Mouse (Mus musculus) neural tube, embryonic 15.5 days (tissue): ENCODE measurements around the gene Gm27027. TPM values are rescaled to one million over a fixed set of nuclear protein-coding genes. Genes with fewer than 3 reads are reported as not detected.

Experiments
- ATAC-seq: fragments of 200-750 bp; cut with Nextera tagmentation; 2 replicates; pipeline ENCODE4 v1.8.0; 2017; ENCODE audit warnings: mild to moderate bottlenecking, moderate TSS enrichment, moderate library complexity; ENCODE audit not compliant: low FRiP score
- H3K27ac ChIP-seq: fragments of 300-500 bp; sonication (generic); replicated peaks from 2 replicates; pipeline ENCODE4 v1.5.1; 2015; ENCODE audit warnings: mild to moderate bottlenecking, inconsistent platforms
- H3K27me3 ChIP-seq: fragments of 300-500 bp; sonication (generic); replicated peaks from 2 replicates; pipeline ENCODE4 v1.6.1; 2015; ENCODE audit warnings: inconsistent platforms
- H3K36me3 ChIP-seq: fragments of 300-500 bp; sonication (generic); 2 replicates; pipeline ENCODE4 v1.6.1; 2015; ENCODE audit warnings: inconsistent platforms
- H3K4me1 ChIP-seq: fragments of 300-500 bp; sonication (generic); 2 replicates; pipeline ENCODE4 v1.6.1; 2015; ENCODE audit warnings: inconsistent platforms
- H3K4me2 ChIP-seq: fragments of 300-500 bp; sonication (generic); 2 replicates; pipeline ENCODE4 v1.6.1; 2015; ENCODE audit warnings: inconsistent platforms, mild to moderate bottlenecking, moderate library complexity
- H3K4me3 ChIP-seq: fragments of 300-500 bp; sonication (generic); replicated peaks from 2 replicates; pipeline ENCODE4 v1.5.1; 2015; ENCODE audit warnings: mild to moderate bottlenecking, inconsistent platforms
- H3K9ac ChIP-seq: fragments of 300-500 bp; sonication (generic); replicated peaks from 2 replicates; pipeline ENCODE4 v1.6.1; 2015; ENCODE audit warnings: mild to moderate bottlenecking, inconsistent platforms
- H3K9me3 ChIP-seq: fragments of 300-500 bp; sonication (generic); replicated peaks from 2 replicates; pipeline ENCODE4 v1.6.1; 2016; ENCODE audit warnings: inconsistent platforms
- WGBS: fragments of 180-500 bp; shearing (Covaris S2); methylation state at CpG from one replicate; pipeline ENCODE4 v1.1.7; 2015; ENCODE audit warnings: mixed read lengths; 5-methylcytosine and 5-hydroxymethylcytosine counted together
- polyA plus RNA-seq: library from polyadenylated mRNA; unstranded; fragments of >200 nt; fragmentation: Nextera tagmentation; extraction: Ambion mirVana; gene quantifications from 2 replicates; pipeline ENCODE4 v1.2.1, GENCODE M21; 2015

Gene Gm27027
- polyA plus RNA-seq, 1 experiment from 2014 or later, result not detected

DNA sequence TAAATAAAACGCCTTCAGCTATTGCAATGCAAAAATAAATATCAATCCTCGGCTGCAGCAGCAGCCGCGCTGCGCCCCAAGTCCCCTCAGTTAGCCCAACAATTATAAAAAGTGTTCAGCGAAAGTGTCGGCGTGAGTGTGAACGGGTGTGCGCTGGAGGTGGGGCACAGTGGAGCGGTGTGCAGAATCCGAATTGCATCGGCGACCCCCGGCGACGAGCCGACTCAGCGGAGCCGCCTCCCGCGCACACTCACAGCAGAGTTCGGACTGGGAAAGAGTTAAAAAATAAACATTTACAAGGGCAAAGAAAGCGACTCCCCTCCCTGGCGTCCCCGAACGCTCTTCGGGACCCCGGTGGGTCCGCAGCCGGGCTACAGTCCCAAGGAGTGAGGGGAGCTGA lies 40.3 kb downstream of the Gm27027 start:
- Histone ChIP-seq H3K36me3 (no peaks in the 10 kb centered on the region), H3K9me3 (no peaks in the 10 kb centered on the region), H3K27ac (peak overlapping the region; percentile 88), H3K4me1 (peaks cover 42% of the 10 kb centered on the region), H3K4me2 (peak overlapping the region; percentile 84), H3K27me3 (peaks cover 26% of the 10 kb centered on the region), H3K9ac (peak overlapping the region; percentile 75), H3K4me3 (peak overlapping the region; percentile 69)
- under 1% methylated on average over 31 of the region's 31 CpGs for WGBS
- 0 out of 2 replicates have a peak, but pooled peaks have one; percentile 33 for ATAC-seq

DNA sequence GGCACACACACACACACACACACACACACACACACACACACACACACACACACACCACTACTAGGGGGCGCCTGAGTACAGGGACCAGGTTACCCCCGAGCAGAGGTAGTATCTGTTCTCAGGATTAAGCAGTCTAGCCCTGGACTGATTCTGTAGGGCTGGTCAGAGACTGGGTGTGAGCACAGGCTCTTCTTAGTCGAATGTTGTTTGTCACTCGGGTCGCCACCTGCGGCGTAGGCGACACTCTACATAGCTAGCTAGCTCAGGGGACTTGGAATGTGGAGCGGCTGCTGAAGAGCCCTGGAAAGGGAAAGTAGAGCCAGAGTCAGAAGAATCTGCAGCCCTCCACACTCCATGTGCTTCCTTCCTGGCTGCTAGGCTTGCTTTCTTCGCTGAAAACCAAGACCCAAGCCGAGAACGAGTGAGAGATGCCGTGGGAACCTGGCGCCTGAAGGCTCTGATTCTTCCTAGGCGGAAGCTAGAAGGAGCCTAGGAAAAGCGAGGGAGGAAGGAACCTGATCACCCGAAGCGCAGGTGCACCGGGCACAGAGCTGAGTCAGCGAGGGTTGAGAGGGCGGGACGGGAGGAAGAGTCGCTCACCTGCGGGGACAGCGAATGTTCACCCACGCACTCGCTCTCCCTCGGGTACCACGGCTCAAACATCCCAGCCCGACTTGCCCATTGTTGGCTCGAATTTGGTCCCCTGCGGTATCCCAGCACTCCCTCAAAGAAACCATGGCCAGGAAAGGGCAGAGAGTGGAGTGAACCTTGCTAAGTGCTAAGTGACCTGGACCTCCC lies 41.2 kb downstream of the Gm27027 start:
- Histone ChIP-seq H3K4me3 (peak overlapping the region; percentile 69), H3K9ac (peak overlapping the region; percentile 75), H3K4me2 (peak overlapping the region; percentile 84), H3K27me3 (peaks cover 26% of the 10 kb centered on the region), H3K9me3 (no peaks in the 10 kb centered on the region), H3K4me1 (peaks cover 42% of the 10 kb centered on the region), H3K27ac (peak overlapping the region; percentile 65; the same call in 1 of the 2 replicates), H3K36me3 (no peaks in the 10 kb centered on the region)
- WGBS, result under 1% methylated on average over 31 of the region's 32 CpGs
- ATAC-seq, result no peak

DNA sequence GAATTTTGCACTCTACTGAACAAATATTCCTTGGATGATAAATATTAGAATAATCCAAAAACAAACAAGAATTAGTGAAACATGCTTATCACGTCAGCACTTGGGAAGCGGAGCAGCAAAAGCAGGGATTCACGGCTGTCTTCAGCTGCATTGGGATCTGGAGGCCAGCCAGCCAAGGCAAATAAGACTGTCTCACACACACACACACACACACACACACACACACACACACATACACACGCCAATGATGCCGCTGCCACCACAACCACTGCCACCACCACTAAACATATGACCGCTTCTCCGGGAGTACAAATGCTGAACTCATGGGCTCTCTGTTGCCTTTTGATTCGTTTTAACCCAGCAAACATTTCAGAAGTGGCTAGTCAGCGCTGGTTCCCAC lies 42.4 kb downstream of the Gm27027 start:
- H3K27ac ChIP-seq, result no peak overlapping the region
- peaks cover 26% of the 10 kb centered on the region for H3K27me3 ChIP-seq
- H3K4me1 ChIP-seq, result peaks cover 42% of the 10 kb centered on the region
- no peak overlapping the region for H3K9ac ChIP-seq
- no peaks in the 10 kb centered on the region for H3K36me3 ChIP-seq
- no peak for ATAC-seq
- 75% methylated on average over 9 of the region's 9 CpGs for WGBS
- H3K4me2 ChIP-seq, result peak overlapping the region; percentile 84
- H3K4me3 ChIP-seq, result peak overlapping the region; percentile 69; the same call in 1 of the 2 replicates
- H3K9me3 ChIP-seq, result no peaks in the 10 kb centered on the region

DNA sequence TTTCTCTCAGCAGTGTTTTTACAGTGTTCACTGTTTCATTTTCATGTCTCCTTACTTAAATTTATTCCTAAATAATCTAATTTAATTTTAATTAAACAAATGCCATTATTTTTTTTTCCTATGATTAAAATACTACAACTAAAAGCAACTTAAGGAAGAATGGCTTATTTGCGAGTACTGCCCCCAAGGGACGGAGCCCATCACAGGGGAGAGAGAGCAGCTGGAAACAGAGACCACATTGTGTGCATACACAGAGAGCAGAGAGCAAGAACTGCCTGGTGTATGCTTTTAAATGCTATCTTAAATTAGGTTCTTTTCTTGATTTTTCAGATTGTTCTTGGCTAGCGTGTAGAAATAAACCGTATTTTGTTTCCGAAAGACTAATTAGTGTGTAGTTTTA lies 49.2 kb downstream of the Gm27027 start:
- peaks cover 5% of the 10 kb centered on the region; the same call in 1 of the 2 replicates for H3K27me3 ChIP-seq
- no peak for ATAC-seq
- H3K4me2 ChIP-seq, result no peak overlapping the region
- H3K4me1 ChIP-seq, result peaks cover 2% of the 10 kb centered on the region; the same call in 1 of the 2 replicates
- H3K9ac ChIP-seq, result no peak overlapping the region
- H3K9me3 ChIP-seq, result no peaks in the 10 kb centered on the region
- no peak overlapping the region for H3K27ac ChIP-seq
- 47% methylated on average over 5 of the region's 5 CpGs for WGBS
- no peaks in the 10 kb centered on the region for H3K36me3 ChIP-seq
- no peak overlapping the region for H3K4me3 ChIP-seq

DNA sequence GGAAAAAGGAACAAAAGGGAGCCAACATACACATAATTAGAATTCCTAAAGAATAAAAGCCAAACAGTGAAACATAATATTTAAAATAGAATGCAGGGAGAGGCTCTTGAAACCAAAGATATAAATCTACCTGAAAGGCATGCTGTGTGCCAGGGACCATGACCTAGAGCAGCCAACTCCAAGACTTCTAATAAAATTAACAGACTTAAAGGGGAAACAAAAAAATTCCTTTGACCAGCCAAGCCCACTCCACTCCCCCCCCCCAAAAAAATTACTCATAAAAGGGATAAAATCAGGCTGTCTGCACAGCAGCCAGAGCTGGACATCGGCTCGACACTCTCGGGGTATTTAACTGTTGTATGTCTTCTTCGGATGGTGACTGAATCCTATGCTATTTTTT lies 51.3 kb downstream of the Gm27027 start:
- 94% methylated on average over 4 of the region's 4 CpGs for WGBS
- no peaks in the 10 kb centered on the region for H3K27me3 ChIP-seq
- H3K27ac ChIP-seq, result no peak overlapping the region
- no peak overlapping the region for H3K4me3 ChIP-seq
- no peak for ATAC-seq
- H3K9me3 ChIP-seq, result no peaks in the 10 kb centered on the region
- H3K4me1 ChIP-seq, result peaks cover 6% of the 10 kb centered on the region; the same call in 1 of the 2 replicates
- H3K36me3 ChIP-seq, result no peaks in the 10 kb centered on the region
- no peak overlapping the region for H3K9ac ChIP-seq
- H3K4me2 ChIP-seq, result no peak overlapping the region

DNA sequence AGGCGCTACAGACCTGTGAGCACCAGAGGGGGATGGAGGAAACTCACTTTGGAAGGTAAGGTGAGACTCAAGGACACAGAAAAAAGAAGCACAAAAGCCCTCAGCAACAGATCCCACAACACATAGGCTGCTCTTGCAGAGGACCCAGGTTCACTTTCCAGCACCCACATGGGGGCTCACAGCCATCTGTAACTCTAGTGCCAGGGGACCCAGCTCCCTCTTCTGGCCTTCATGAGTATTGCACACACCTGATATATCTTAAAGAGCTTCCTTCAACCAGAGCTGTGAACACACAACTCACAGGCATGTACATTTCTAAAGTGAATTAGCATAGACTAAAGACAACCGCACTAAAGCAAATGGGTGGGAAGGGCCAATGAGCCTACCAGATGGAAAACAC lies 52.1 kb downstream of the Gm27027 start:
- Histone ChIP-seq H3K36me3 (no peaks in the 10 kb centered on the region), H3K4me1 (peaks cover 6% of the 10 kb centered on the region; the same call in 1 of the 2 replicates), H3K4me3 (no peak overlapping the region), H3K27ac (no peak overlapping the region), H3K27me3 (no peaks in the 10 kb centered on the region), H3K9ac (no peak overlapping the region), H3K9me3 (no peaks in the 10 kb centered on the region), H3K4me2 (no peak overlapping the region)
- no peak for ATAC-seq
- WGBS, result 92% methylated on average over 2 of the region's 2 CpGs

DNA sequence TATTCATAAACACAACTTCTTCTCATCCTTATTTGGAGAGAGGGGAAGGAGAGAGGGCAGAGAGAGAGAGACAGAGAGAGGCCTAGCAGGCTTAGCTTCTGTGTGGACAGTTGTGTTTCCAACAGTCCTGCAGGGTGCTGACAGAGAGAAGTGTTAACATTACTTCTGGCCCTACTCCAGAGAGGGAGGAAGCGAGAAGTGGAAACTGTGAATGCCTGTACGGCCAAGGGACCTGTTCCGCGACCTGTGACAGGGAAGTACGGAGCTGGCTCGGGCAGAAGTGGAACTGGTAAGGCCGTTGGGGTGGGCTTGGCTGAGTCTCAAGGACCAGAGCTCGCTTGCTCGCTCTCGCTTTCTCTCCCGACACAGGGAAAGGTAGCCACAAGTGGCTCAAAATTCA lies 54.5 kb downstream of the Gm27027 start:
- no peak overlapping the region for H3K4me3 ChIP-seq
- H3K4me1 ChIP-seq, result peaks cover 14% of the 10 kb centered on the region; the same call in 1 of the 2 replicates
- no peak for ATAC-seq
- H3K27ac ChIP-seq, result no peak overlapping the region
- no peak overlapping the region for H3K4me2 ChIP-seq
- H3K27me3 ChIP-seq, result no peaks in the 10 kb centered on the region
- no peak overlapping the region for H3K9ac ChIP-seq
- no peaks in the 10 kb centered on the region for H3K36me3 ChIP-seq
- 76% methylated on average over 11 of the region's 11 CpGs for WGBS
- no peaks in the 10 kb centered on the region for H3K9me3 ChIP-seq

DNA sequence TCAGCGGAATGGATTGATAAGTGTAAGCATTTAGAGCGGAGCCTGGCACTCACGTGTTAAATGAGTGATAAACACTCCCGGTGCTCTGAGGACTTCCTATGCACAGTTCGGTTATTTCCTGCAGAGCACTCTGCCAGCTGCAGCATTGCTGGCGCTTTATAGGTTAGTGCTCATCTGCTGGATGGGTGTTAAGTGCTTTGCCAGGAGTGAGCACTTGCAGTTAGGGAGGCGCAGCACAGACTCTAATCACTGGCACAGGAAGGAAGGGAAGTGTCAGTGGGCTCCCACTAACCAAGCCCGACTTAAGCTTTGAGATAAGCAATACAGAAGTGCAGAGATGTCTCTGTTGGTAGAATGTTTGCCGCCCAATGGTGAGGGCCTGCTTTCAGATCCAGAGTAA lies 57.6 kb downstream of the Gm27027 start:
- Histone ChIP-seq H3K4me2 (no peak overlapping the region), H3K27ac (peak overlapping the region; percentile 45; the same call in 1 of the 2 replicates), H3K4me1 (peaks cover 12% of the 10 kb centered on the region; the same call in 1 of the 2 replicates), H3K27me3 (no peaks in the 10 kb centered on the region), H3K36me3 (no peaks in the 10 kb centered on the region), H3K9ac (no peak overlapping the region), H3K4me3 (no peak overlapping the region), H3K9me3 (no peaks in the 10 kb centered on the region)
- WGBS, result 49% methylated on average over 9 of the region's 9 CpGs
- ATAC-seq, result peak; percentile 80

DNA sequence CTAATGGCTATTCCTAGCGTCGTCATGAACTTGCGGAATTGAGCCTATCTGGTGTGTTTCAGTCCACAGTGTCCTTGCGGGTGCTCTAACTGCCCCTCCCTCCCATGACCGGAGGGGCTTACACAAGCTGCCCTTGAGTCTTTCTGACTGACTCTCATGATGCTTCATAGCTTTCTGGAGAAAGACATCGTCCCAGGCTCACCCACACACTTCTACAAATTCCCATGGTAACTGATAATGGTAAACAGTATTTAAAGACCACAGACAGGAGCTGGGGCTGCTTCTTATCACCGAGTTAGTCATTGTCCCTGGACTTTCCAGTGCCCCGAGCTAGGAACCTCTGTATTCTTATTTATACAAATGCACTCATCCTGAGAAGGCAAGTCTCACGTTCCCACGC lies 67.3 kb downstream of the Gm27027 start:
- H3K4me1 ChIP-seq, result no peaks in the 10 kb centered on the region
- WGBS, result 85% methylated on average over 10 of the region's 10 CpGs
- H3K9me3 ChIP-seq, result no peaks in the 10 kb centered on the region
- no peak overlapping the region for H3K9ac ChIP-seq
- no peak overlapping the region for H3K4me3 ChIP-seq
- no peak overlapping the region for H3K27ac ChIP-seq
- H3K36me3 ChIP-seq, result no peaks in the 10 kb centered on the region
- H3K4me2 ChIP-seq, result no peak overlapping the region
- H3K27me3 ChIP-seq, result no peaks in the 10 kb centered on the region
- no peak for ATAC-seq

DNA sequence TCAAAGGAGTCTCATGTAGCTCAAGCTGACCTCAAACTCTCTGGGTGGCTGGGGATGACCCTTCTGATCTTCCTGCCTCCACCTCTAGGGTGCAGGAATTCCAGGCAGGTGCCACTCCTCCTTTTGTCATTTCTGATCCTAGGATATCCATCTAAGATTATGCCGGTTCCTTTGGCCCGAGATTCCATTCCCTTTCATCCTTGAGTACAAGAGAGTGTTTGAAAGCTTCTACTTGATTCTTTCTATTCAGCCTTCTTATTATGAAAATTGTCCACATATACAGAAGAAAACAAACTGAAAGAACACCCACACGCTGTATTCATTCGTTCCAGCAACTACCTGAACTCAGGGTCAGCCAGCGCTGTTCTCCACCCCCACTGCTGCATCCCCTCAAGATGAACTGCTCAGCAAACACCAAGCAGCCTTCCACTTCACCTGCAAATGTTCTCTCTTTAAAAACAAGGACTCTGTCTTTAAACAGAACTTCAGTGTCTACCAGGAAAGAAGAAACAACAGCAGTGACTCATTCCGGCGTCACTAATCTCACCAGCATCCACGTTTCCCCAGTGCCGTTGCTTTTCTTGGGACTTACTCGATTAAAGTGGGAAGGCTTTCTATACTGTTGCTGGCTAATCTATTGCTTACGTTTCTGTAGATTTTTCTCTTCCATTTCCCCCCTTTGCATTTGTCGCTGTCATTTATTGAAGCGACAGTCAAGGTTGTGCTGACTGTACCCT lies 68.3 kb downstream of the Gm27027 start:
- Histone ChIP-seq H3K36me3 (no peaks in the 10 kb centered on the region), H3K4me1 (no peaks in the 10 kb centered on the region), H3K4me3 (no peak overlapping the region), H3K27ac (no peak overlapping the region), H3K27me3 (no peaks in the 10 kb centered on the region), H3K9ac (no peak overlapping the region), H3K9me3 (no peaks in the 10 kb centered on the region), H3K4me2 (no peak overlapping the region)
- WGBS, result 80% methylated on average over 13 of the region's 13 CpGs
- ATAC-seq, result no peak

DNA sequence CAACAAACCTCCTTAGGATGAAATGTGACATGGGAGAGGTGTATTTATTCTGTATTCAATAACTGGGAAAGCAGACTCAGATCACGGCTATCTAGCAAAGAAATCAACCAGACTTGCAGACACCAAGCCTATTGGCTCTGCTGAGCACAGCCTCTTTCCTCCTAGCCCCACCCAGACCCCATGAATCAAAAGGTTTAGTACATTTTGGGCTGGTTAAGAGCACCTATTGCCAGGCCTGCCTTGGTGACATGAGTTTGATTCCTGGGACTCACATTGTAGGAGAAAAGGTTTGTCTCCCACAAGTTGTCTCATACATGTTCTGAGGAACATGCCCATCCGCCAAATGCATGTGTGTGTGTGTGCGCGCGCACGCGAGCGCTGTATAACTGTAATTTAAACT lies 70.0 kb downstream of the Gm27027 start:
- WGBS, result 97% methylated on average over 8 of the region's 8 CpGs
- Histone ChIP-seq H3K4me3 (no peak overlapping the region), H3K9me3 (0 out of 2 replicates have a peak, but pooled peaks cover 4% of the 10 kb centered on the region), H3K36me3 (no peaks in the 10 kb centered on the region), H3K4me1 (no peaks in the 10 kb centered on the region), H3K4me2 (no peak overlapping the region), H3K27ac (no peak overlapping the region), H3K9ac (no peak overlapping the region), H3K27me3 (no peaks in the 10 kb centered on the region)
- no peak for ATAC-seq

DNA sequence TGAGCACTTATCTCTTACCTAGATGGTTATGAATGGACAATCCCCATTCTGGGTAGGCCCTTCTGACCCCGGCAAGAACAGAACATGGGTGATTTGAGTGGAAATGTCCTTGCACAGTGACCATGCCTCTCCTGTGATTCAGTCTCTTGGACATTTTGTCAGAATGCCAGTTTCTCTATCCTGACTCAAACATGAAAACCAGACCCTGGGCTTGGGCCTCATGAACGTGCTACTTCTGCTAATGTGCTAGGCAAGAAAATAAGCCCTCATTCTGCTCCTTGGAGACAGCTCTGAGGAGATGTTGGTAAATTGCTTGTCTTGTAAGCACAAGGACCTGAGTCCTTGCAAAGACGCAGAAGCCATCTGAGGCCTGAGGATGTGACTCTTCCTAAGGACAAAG lies 77.1 kb downstream of the Gm27027 start:
- H3K27me3 ChIP-seq, result no peaks in the 10 kb centered on the region
- no peak overlapping the region for H3K27ac ChIP-seq
- no peak overlapping the region for H3K9ac ChIP-seq
- no peaks in the 10 kb centered on the region for H3K36me3 ChIP-seq
- ATAC-seq, result no peak
- no peaks in the 10 kb centered on the region for H3K4me1 ChIP-seq
- no peak overlapping the region for H3K4me2 ChIP-seq
- 0 out of 2 replicates have a peak, but pooled peaks cover 4% of the 10 kb centered on the region for H3K9me3 ChIP-seq
- WGBS, result 83% methylated on average over 3 of the region's 3 CpGs
- H3K4me3 ChIP-seq, result no peak overlapping the region
